Mouse (Mus musculus) megakaryocyte, embryonic 14.5 days (primary cell): Measurements from ENCODE around the gene Afdn. TPM values are rescaled to one million over a fixed set of nuclear protein-coding genes. Genes with fewer than 3 reads are reported as not detected.

Experiments used
- H3K27me3 ChIP-seq: replicated peaks from 2 replicates; pipeline ENCODE3; 2012; ENCODE audit warnings: inconsistent platforms
- H3K36me3 ChIP-seq: replicated peaks from 2 replicates; pipeline ENCODE3; 2012; ENCODE audit warnings: low read length, inconsistent platforms, mixed read lengths
- H3K4me1 ChIP-seq: 2 replicates; pipeline ENCODE4 v1.6.1; 2012; ENCODE audit warnings: inconsistent platforms
- H3K4me3 ChIP-seq: replicated peaks from 2 replicates; pipeline ENCODE3; 2012; ENCODE audit warnings: moderate library complexity, mild to moderate bottlenecking, inconsistent platforms
- H3K9me3 ChIP-seq: 2 replicates; pipeline ENCODE4 v1.6.1; 2012; ENCODE audit warnings: inconsistent platforms
- FLI1 ChIP-seq: IDR thresholded peaks from 2 replicates; pipeline ENCODE4 v1.6.1; 2012; ENCODE audit warnings: low read length, inconsistent platforms, mixed read lengths
- GATA1 ChIP-seq: IDR thresholded peaks from 3 replicates; pipeline ENCODE4 v1.6.1; 2012; ENCODE audit warnings: mixed read lengths, low read length, inconsistent platforms, borderline replicate concordance
- polyA plus RNA-seq: library from polyadenylated mRNA; stranded (reverse); fragments of >175 nt; gene quantifications from 2 replicates; pipeline ENCODE4 v1.2.3, GENCODE M21; 2012; ENCODE audit warnings: low replicate concordance; ENCODE audit not compliant: insufficient read depth

Gene Afdn
- polyA plus RNA-seq, 1 experiment: 10.6 TPM

DNA sequence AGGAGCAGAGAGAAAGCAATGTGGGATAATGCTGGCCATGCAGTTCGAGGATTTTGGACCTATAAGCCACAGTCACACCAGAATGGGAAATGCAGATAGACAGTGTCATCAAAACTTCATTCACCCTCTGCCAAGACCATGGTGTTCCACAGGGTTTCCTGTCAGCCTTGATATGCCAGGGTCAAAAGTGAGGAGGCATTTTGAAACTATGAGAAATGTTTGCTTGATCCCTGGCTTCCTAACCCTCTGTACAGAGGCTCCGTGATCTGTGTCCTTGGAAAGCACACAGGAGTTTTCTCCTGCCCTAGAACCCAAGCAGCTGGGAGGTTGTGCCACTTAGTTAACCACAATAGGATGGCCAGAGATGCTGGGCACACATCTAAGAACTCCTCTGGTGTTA lies 39.0 kb upstream of the Afdn start:
- Histone ChIP-seq H3K9me3 (peaks cover 9% of the 10 kb centered on the region; the same call in 1 of the 2 replicates), H3K27me3 (peaks cover 71% of the 10 kb centered on the region), H3K4me3 (no peak overlapping the region), H3K36me3 (no peaks in the 10 kb centered on the region), H3K4me1 (peaks cover 10% of the 10 kb centered on the region)
- TF ChIP-seq FLI1 (no peak), GATA1 (no peak)

- H3K27me3 ChIP-seq: peaks cover 72% of the 10 kb centered on the region
- no peak overlapping the region for H3K4me3 ChIP-seq
- H3K36me3 ChIP-seq: no peaks in the 10 kb centered on the region
- H3K9me3 ChIP-seq: peaks cover 9% of the 10 kb centered on the region; the same call in 1 of the 2 replicates
- peaks cover 10% of the 10 kb centered on the region for H3K4me1 ChIP-seq
- TF ChIP-seq GATA1: no peak
- TF ChIP-seq FLI1: no peak
Observed at GRCm38 (mm10) chr17:13722434-13722833, 37.9 kb upstream of the Afdn start.

DNA sequence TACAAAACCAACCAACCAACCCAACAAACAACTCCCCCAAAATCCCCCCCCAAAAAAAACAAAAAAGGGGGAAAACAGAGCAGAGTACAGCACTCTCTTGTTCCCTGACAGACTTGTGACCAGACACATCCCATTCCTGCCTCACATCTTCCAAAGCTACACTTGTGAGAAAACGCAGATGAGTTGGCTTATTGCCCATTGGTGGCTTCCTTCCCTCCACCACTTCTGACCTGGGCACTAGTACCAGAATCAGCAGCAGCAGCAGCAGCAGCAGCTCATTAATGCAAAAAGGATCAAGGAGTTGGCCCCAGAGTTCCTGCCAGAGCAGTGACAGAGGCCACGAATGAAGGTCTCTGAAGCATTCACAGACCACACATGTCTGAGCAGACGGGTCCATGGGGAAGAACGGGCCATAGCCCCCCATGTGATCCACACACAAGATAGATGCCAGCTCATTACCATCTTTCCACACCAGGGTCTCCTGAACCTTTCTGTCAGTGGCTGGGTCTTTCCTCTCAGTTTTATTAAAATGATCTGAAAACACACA lies 35.3 kb upstream of the Afdn start:
- Histone ChIP-seq H3K36me3 (no peaks in the 10 kb centered on the region), H3K27me3 (peaks cover 55% of the 10 kb centered on the region), H3K4me1 (no peaks in the 10 kb centered on the region; the same call in 1 of the 2 replicates), H3K9me3 (peaks cover 4% of the 10 kb centered on the region; the same call in 1 of the 2 replicates), H3K4me3 (no peak overlapping the region)
- no peak for TF ChIP-seq FLI1
- no peak for TF ChIP-seq GATA1

DNA sequence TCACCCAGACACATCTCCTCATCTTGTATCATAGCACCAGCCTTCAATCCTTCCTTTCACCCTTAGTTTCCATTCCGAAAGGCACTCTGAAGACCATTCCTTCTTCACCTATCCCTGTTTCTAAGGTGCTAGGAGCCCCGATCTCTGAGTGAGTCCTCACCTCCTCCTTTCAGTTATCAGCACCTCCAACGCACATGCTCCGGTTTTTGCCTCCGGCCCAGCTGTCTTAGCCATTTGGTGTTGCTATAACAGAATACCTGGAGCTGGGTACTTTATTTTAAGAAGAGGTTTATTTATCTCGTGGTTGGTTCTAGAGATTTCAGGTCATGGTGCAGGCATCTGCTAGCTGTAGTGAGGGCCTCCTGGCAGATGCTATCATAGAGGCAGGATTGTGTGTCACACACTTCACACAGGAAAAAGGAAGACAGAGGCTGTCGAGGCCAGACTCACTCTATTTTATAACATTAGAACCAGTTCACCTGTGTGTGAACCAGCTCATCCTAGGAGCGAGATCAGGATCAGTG lies 33.4 kb upstream of the Afdn start:
- Histone ChIP-seq H3K4me1 (no peaks in the 10 kb centered on the region), H3K27me3 (peaks cover 42% of the 10 kb centered on the region), H3K9me3 (no peaks in the 10 kb centered on the region), H3K4me3 (no peak overlapping the region), H3K36me3 (no peaks in the 10 kb centered on the region)
- TF ChIP-seq GATA1 (no peak), FLI1 (no peak)

- TF ChIP-seq FLI1: no peak
- no peak for TF ChIP-seq GATA1
- no peaks in the 10 kb centered on the region for H3K9me3 ChIP-seq
- H3K4me3 ChIP-seq: no peak overlapping the region
- H3K27me3 ChIP-seq: peaks cover 33% of the 10 kb centered on the region
- no peaks in the 10 kb centered on the region for H3K4me1 ChIP-seq
- H3K36me3 ChIP-seq: no peaks in the 10 kb centered on the region
Observed at GRCm38 (mm10) chr17:13730980-13731726, 29.2 kb upstream of the Afdn start.

DNA sequence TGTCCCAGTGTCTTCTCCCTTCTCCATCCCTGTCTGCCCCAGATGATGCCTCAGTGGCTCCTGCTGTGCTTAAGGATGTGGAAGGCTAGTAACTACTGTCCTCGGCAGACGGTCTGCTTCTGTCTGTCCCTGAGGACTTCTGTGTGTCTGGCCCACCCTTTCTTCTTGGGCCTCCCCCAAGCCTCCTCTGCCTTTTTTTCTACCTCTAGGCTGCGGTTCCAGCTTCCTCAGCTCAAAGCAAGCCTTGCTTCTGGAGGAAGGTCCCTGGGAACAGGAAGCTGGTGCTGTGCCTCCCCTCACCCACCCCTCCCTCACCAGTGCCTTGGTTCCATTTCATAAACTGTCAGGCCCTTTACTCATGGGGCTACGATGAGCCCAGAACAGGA lies 28.6 kb upstream of the Afdn start:
- H3K4me3 ChIP-seq: no peak overlapping the region
- TF ChIP-seq FLI1 (no peak), GATA1 (no peak)
- peaks cover 34% of the 10 kb centered on the region for H3K27me3 ChIP-seq
- H3K9me3 ChIP-seq: no peaks in the 10 kb centered on the region
- no peaks in the 10 kb centered on the region for H3K4me1 ChIP-seq
- no peaks in the 10 kb centered on the region for H3K36me3 ChIP-seq

- H3K9me3 ChIP-seq: 0 out of 2 replicates have a peak, but pooled peaks cover 4% of the 10 kb centered on the region
- no peaks in the 10 kb centered on the region for H3K4me1 ChIP-seq
- H3K4me3 ChIP-seq: no peak overlapping the region
- no peak for TF ChIP-seq GATA1
- H3K27me3 ChIP-seq: peaks cover 33% of the 10 kb centered on the region
- H3K36me3 ChIP-seq: no peaks in the 10 kb centered on the region
Observed at GRCm38 (mm10) chr17:13732685-13733084, 27.7 kb upstream of the Afdn start.

GRCm38 (mm10) chr17:13733971-13734370 lies 26.4 kb upstream of the Afdn start:
- no peak overlapping the region for H3K4me3 ChIP-seq
- 0 out of 2 replicates have a peak, but pooled peaks cover 6% of the 10 kb centered on the region for H3K9me3 ChIP-seq
- no peaks in the 10 kb centered on the region; the same call in 1 of the 2 replicates for H3K4me1 ChIP-seq
- TF ChIP-seq FLI1 (no peak), GATA1 (no peak)
- H3K27me3 ChIP-seq: peaks cover 42% of the 10 kb centered on the region
- H3K36me3 ChIP-seq: no peaks in the 10 kb centered on the region

DNA sequence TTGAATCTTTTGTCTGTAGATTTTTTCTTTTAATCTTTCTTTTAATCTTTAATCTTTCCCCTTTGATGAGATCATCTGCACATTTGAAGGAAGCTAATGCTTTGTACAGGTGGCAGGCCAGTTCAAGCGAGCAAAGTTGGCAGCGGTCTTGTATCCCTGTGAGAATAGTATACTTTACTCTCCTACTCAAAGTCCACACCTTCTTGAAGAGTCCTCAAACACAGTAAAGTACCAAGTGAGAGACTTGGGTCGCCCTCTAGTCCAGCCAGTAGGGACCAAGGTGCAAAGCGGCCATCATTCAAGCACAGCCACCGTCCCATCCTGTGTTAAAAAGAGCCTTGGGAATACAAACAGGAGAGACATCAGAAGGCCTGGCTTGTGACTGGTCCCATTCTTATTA lies 25.3 kb upstream of the Afdn start:
- Histone ChIP-seq H3K36me3 (no peaks in the 10 kb centered on the region), H3K4me3 (no peak overlapping the region), H3K9me3 (0 out of 2 replicates have a peak, but pooled peaks cover 6% of the 10 kb centered on the region), H3K4me1 (no peaks in the 10 kb centered on the region; the same call in 1 of the 2 replicates), H3K27me3 (peaks cover 44% of the 10 kb centered on the region)
- TF ChIP-seq FLI1 (no peak), GATA1 (no peak)

GRCm38 (mm10) chr17:13735803-13736282 lies 24.5 kb upstream of the Afdn start:
- Histone ChIP-seq H3K4me1 (peaks cover 3% of the 10 kb centered on the region), H3K4me3 (no peak overlapping the region), H3K27me3 (peaks cover 49% of the 10 kb centered on the region), H3K36me3 (no peaks in the 10 kb centered on the region), H3K9me3 (0 out of 2 replicates have a peak, but pooled peaks cover 6% of the 10 kb centered on the region)
- TF ChIP-seq FLI1 (no peak), GATA1 (no peak)
